Mouse (Mus musculus): ENCODE data around the gene Ripply2. TPM values are rescaled to one million over a fixed set of nuclear protein-coding genes. Genes with fewer than 3 reads are reported as not detected.
"Not testable (repeated sequence)": the region's sequence is repeated elsewhere in the genome, so short reads cannot be mapped to it uniquely, and the experiment has no call there.

Ripply2 gene
- not detected in 2 replicates for polyA plus RNA-seq (2012)

- Histone ChIP-seq H3K4me1 (ENCODE audit: control insufficient read depth) (no peaks in the 10 kb centered on the region), H3K27me3 (ENCODE audit: control insufficient read depth) (peaks cover 53% of the 10 kb centered on the region), H3K4me3 (replicated peaks) (no peak within 1 kb of the TSS), H3K9me3 (ENCODE audit: control insufficient read depth, low read length) (peaks cover 6% of the 10 kb centered on the region; the same call in 1 of the 2 replicates), H3K36me3 (ENCODE audit: control insufficient read depth) (no peaks in the 10 kb centered on the region)
- TF ChIP-seq GATA1 (IDR thresholded peaks at IDR 0.05; ENCODE audit: low read length) (no peak), TAL1 (IDR thresholded peaks at IDR 0.05; ENCODE audit: low read length) (no peak)
Observed at GRCm38 (mm10) chr9:87015288-87015937, at the start of gene Ripply2. Ripply2 (plus strand) TSS chr9:87015537.

- not testable (repeated sequence) for H3K9me3 ChIP-seq (ENCODE audit: control insufficient read depth, low read length); H3K27me3 ChIP-seq (ENCODE audit: control insufficient read depth); H3K36me3 ChIP-seq (ENCODE audit: control insufficient read depth); H3K4me1 ChIP-seq (ENCODE audit: control insufficient read depth); H3K4me3 ChIP-seq (replicated peaks)
Observed at GRCm38 (mm10) chr9:86972471-86972870, 42.9 kb upstream of the Ripply2 start.

- Histone ChIP-seq H3K27me3 (ENCODE audit: control insufficient read depth) (no peaks in the 10 kb centered on the region), H3K36me3 (ENCODE audit: control insufficient read depth) (no peaks in the 10 kb centered on the region), H3K9me3 (ENCODE audit: control insufficient read depth, low read length) (no peaks in the 10 kb centered on the region), H3K4me1 (ENCODE audit: control insufficient read depth) (no peaks in the 10 kb centered on the region), H3K4me3 (replicated peaks) (no peak overlapping the region)
- TF ChIP-seq TAL1 (IDR thresholded peaks at IDR 0.05; ENCODE audit: low read length) (no peak), GATA1 (IDR thresholded peaks at IDR 0.05; ENCODE audit: low read length) (no peak)
Observed at GRCm38 (mm10) chr9:86973562-86973961, 41.8 kb upstream of the Ripply2 start.

DNA sequence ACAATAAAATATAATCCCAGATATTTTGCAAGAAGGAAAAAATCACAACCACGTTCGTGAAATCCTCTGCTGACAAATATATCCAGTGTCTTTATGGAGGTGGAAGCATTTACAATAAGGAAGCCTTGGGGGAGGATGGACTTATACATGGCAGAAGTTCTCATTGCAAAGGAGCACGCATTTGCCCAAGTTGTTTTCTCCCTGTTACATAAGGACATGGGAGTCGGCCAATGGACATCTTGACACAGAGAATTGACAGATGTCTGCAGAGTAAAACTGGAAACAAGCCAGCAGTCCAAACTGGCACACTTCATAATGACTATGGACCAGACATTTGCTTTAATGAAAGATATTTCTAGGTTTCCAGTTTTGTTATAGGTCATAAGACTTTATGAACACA, 38.4 kb upstream of the Ripply2 start:
- H3K9me3 ChIP-seq (ENCODE audit: control insufficient read depth, low read length), result no peaks in the 10 kb centered on the region
- TF ChIP-seq GATA1 (IDR thresholded peaks at IDR 0.05; ENCODE audit: low read length) (no peak), TAL1 (IDR thresholded peaks at IDR 0.05; ENCODE audit: low read length) (no peak)
- no peaks in the 10 kb centered on the region for H3K4me1 ChIP-seq (ENCODE audit: control insufficient read depth)
- H3K36me3 ChIP-seq (ENCODE audit: control insufficient read depth), result no peaks in the 10 kb centered on the region
- H3K4me3 ChIP-seq (replicated peaks), result no peak overlapping the region
- no peaks in the 10 kb centered on the region for H3K27me3 ChIP-seq (ENCODE audit: control insufficient read depth)

DNA sequence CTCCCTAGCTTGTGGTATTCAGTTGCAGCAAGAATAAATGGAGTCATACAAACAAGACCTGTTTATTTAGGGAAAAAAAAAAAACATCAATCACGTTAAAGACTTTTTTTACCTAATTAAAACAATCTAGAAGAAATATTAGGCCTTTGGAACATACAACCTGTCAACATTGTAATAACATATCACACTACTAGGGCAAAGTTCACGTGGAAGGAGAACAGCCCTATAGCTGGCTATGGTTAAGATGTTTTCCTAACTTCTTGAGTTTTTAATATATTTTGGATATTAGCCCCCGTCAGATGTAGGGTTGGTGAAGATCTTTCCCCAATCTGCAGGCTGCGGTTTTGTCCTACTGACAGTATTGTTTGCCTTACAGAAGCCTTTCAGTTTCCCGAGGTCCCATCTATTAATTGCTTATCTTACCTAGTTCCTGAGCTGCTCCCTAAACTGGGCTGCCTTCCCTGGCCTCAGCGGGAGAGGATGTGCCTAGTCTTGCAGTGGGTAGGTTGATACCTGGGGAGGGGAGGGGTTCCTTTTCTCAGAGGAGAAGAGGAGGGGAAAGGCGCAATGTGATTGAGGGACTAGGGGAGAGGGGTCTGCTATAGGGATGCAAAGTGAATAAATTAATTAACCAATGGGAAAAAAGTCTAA, 37.0 kb upstream of the Ripply2 start:
- no peak for TF ChIP-seq GATA1 (IDR thresholded peaks at IDR 0.05; ENCODE audit: low read length)
- no peak for TF ChIP-seq TAL1 (IDR thresholded peaks at IDR 0.05; ENCODE audit: low read length)
- no peak overlapping the region for H3K4me3 ChIP-seq (replicated peaks)

DNA sequence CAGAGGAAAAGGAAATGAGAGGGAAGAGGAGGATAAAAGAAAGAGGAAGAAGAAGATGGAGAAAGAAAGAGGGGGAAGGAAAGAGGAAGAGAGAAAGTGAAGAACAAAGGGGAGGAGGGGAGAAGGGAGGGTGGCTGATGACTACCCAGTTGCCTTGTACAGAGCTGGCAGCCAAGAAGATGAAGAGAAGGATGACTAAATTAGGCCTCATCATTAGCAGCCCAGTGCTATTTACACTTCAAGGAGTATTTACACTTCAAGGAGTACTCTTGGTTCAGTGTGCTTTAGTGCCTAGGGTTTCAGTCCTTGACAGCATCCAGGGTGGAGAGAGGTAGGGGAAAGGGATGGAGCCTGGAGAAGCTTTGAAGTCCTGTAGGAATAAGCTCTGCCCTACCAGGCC, 35.3 kb upstream of the Ripply2 start:
- Histone ChIP-seq H3K27me3 (ENCODE audit: control insufficient read depth) (no peaks in the 10 kb centered on the region), H3K36me3 (ENCODE audit: control insufficient read depth) (no peaks in the 10 kb centered on the region), H3K4me1 (ENCODE audit: control insufficient read depth) (no peaks in the 10 kb centered on the region), H3K4me3 (replicated peaks) (no peak overlapping the region), H3K9me3 (ENCODE audit: control insufficient read depth, low read length) (no peaks in the 10 kb centered on the region)
- TF ChIP-seq TAL1 (IDR thresholded peaks at IDR 0.05; ENCODE audit: low read length), result no peak
- no peak for TF ChIP-seq GATA1 (IDR thresholded peaks at IDR 0.05; ENCODE audit: low read length)

More for the DNA sequence above, 37.0 kb upstream of the Ripply2 start:
- Histone ChIP-seq H3K27me3 (ENCODE audit: control insufficient read depth) (no peaks in the 10 kb centered on the region), H3K36me3 (ENCODE audit: control insufficient read depth) (no peaks in the 10 kb centered on the region), H3K4me1 (ENCODE audit: control insufficient read depth) (no peaks in the 10 kb centered on the region), H3K9me3 (ENCODE audit: control insufficient read depth, low read length) (no peaks in the 10 kb centered on the region)

DNA sequence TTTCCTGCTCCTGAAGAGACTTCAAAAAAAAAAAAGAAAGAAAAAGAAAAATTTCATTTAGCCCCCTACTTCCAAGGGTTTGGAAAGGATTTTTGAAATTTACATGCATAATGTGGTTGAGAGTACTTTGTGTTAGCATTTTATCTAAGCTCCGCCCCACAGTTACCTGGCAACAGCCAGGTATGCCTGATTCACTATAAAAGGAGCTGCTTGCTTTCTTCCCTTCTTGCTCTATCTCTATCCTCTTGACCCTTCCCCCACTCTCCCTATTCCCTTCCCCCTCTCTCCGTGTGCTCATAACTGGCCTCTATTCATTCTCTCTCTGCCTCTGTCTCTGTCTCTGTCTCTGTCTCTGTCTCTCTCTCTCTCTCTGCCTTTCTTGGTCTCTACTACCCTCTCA, 34.4 kb upstream of the Ripply2 start:
- Histone ChIP-seq H3K4me1 (ENCODE audit: control insufficient read depth) (no peaks in the 10 kb centered on the region), H3K9me3 (ENCODE audit: control insufficient read depth, low read length) (no peaks in the 10 kb centered on the region), H3K4me3 (replicated peaks) (no peak overlapping the region), H3K27me3 (ENCODE audit: control insufficient read depth) (no peaks in the 10 kb centered on the region), H3K36me3 (ENCODE audit: control insufficient read depth) (no peaks in the 10 kb centered on the region)
- TF ChIP-seq TAL1 (IDR thresholded peaks at IDR 0.05; ENCODE audit: low read length) (no peak), GATA1 (IDR thresholded peaks at IDR 0.05; ENCODE audit: low read length) (no peak)

- H3K36me3 ChIP-seq (ENCODE audit: control insufficient read depth), result no peaks in the 10 kb centered on the region
- H3K4me3 ChIP-seq (replicated peaks), result no peak overlapping the region
- no peaks in the 10 kb centered on the region for H3K4me1 ChIP-seq (ENCODE audit: control insufficient read depth)
- H3K9me3 ChIP-seq (ENCODE audit: control insufficient read depth, low read length), result no peaks in the 10 kb centered on the region
- TF ChIP-seq GATA1 (IDR thresholded peaks at IDR 0.05; ENCODE audit: low read length), result no peak
- TF ChIP-seq TAL1 (IDR thresholded peaks at IDR 0.05; ENCODE audit: low read length), result no peak
- no peaks in the 10 kb centered on the region for H3K27me3 ChIP-seq (ENCODE audit: control insufficient read depth)
Observed at GRCm38 (mm10) chr9:86981551-86981950, 33.8 kb upstream of the Ripply2 start.

GRCm38 (mm10) chr9:86984583-86984982, 30.8 kb upstream of the Ripply2 start:
- no peak for TF ChIP-seq TAL1 (IDR thresholded peaks at IDR 0.05; ENCODE audit: low read length)
- TF ChIP-seq GATA1 (IDR thresholded peaks at IDR 0.05; ENCODE audit: low read length), result no peak
- Histone ChIP-seq H3K36me3 (ENCODE audit: control insufficient read depth) (no peaks in the 10 kb centered on the region), H3K27me3 (ENCODE audit: control insufficient read depth) (no peaks in the 10 kb centered on the region), H3K4me3 (replicated peaks) (no peak overlapping the region), H3K9me3 (ENCODE audit: control insufficient read depth, low read length) (no peaks in the 10 kb centered on the region), H3K4me1 (ENCODE audit: control insufficient read depth) (no peaks in the 10 kb centered on the region)
